Mouse (Mus musculus): ENCODE data around the gene Mrap2. TPM values are rescaled to one million over a fixed set of nuclear protein-coding genes. Genes with fewer than 3 reads are reported as not detected.
A peak's percentile ranks its signal among the peaks of the same experiment; 100 is the strongest.
"Not testable (repeated sequence)": the region's sequence is repeated elsewhere in the genome, so short reads cannot be mapped to it uniquely, and the experiment has no call there.

Mrap2 gene
- not detected in 2 replicates for total RNA-seq (2017)

GRCm38 (mm10) chr9:87144106-87144505 lies at the start of gene Mrap2:
Gene Mrap2, plus strand, starts transcription at chr9:87144306.
- ATAC-seq (replicated peaks in 1 of 2; ENCODE audit: insufficient read depth in 1 of 2, low FRiP score in 2 of 2, low TSS enrichment in 1 of 2, low read depth in 1 of 2, poor library complexity in 2 of 2, severe bottlenecking in 2 of 2), result peak; percentile 81 to 84

DNA sequence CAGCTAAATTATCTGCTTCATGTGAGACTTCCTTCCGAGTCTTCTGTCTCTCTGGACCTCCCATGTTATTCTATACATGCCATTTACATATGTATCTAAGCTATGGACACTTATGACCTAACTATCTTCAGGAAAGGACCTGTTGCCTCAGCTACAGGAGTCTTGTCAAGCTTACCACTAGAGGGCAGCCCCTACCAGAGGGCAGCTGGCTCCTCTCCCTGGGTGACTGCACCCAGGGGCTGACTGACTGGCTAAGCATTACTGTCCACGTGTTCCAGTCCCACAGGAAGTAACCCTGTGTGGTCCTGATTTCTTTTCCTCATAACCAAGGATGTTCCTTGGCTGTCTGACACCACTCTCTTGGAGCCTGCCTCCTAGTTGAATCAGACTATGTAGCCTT lies 46.1 kb upstream of the Mrap2 start:
- peak; percentile 53 to 74; a peak in 3 of 4 replicates for ATAC-seq (replicated peaks in 1 of 2; ENCODE audit: insufficient read depth in 1 of 2, low FRiP score in 2 of 2, low TSS enrichment in 1 of 2, low read depth in 1 of 2, poor library complexity in 2 of 2, severe bottlenecking in 2 of 2)

DNA sequence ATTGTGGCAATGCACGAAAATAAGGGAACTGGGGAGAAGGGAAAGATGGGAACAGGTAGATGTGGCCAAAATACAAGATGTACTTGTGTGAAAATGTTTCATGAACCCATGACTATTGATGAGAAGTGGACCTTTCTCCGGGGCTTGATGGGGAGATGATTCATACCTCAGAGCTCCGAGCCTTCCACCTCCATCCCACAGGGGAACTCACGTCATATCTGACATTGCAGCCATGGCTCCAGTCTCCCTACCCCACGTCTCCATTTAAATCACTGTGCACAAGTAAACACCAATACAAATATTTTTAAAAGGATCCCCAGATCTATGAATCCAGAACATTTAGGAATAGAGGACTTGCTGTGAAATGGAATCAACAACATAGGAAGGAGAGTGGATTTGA lies 29.1 kb upstream of the Mrap2 start:
- no peak for ATAC-seq (replicated peaks in 1 of 2; ENCODE audit: insufficient read depth in 1 of 2, low FRiP score in 2 of 2, low TSS enrichment in 1 of 2, low read depth in 1 of 2, poor library complexity in 2 of 2, severe bottlenecking in 2 of 2)

DNA sequence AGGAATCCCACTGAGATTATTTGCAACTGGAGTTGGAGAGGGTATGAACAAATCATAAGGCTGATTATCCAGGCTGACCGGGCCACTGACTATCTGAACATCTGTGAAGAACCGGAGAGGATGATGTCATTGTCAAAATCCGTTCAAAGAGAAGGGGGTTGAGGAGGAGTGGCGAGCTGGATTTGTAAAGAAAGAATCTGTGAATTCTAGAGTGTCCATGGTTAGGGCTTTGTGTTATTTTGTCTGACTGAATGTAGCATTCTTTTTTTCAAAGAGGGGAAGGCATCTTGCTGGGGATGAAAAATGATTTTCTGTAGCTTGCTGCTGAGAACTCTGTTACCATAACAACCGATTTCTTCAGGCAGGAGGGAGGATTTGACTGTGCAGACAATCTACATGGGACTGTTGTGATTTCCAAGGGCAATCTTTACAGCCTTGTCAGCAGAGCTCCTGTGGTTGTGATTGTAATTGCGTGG lies 28.6 kb upstream of the Mrap2 start:
- ATAC-seq (replicated peaks in 1 of 2; ENCODE audit: insufficient read depth in 1 of 2, low FRiP score in 2 of 2, low TSS enrichment in 1 of 2, low read depth in 1 of 2, poor library complexity in 2 of 2, severe bottlenecking in 2 of 2), result no peak

DNA sequence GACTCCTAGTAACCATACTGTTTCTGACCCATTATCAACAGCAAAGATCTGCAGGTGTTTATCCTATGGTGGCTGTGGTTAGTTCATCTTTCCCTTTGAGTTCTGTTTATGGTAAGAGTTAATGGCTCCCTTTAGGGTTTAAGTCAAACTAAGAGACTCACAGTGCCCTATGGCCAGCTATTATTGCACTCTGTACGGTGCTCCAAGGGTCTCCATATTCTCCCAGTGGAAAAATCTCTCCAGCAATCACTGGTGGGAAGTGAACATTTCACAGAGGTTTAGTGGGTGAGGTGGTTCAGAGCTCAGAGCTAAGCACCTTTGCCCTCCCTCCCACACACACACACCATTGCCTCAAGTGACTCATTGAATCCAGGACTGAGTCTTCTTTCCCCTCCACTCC lies 28.1 kb upstream of the Mrap2 start:
- no peak for ATAC-seq (replicated peaks in 1 of 2; ENCODE audit: insufficient read depth in 1 of 2, low FRiP score in 2 of 2, low TSS enrichment in 1 of 2, low read depth in 1 of 2, poor library complexity in 2 of 2, severe bottlenecking in 2 of 2)

DNA sequence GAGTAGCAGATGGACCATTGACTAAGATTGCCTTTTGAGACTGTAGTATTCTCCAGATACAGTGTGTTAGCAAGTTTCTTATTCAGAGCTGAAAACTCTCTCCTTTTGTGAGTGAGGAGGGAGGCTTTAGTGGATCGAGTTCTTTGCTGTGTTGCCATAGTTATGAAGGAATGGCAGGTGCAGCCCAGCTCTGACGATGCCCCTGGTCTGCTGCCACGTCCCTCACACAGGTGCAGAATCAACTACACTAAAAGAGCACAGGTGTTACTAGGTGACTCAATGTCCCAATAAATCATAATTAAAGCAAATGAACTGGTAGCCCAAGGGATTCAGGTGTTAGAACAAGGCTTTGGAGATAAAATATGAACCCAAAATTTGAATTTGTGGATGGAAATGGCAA lies 25.1 kb upstream of the Mrap2 start:
- no peak for ATAC-seq (replicated peaks in 1 of 2; ENCODE audit: insufficient read depth in 1 of 2, low FRiP score in 2 of 2, low TSS enrichment in 1 of 2, low read depth in 1 of 2, poor library complexity in 2 of 2, severe bottlenecking in 2 of 2)

- no peak for ATAC-seq (replicated peaks in 1 of 2; ENCODE audit: insufficient read depth in 1 of 2, low FRiP score in 2 of 2, low TSS enrichment in 1 of 2, low read depth in 1 of 2, poor library complexity in 2 of 2, severe bottlenecking in 2 of 2)
Observed at GRCm38 (mm10) chr9:87121956-87122493, 22.1 kb upstream of the Mrap2 start.

DNA sequence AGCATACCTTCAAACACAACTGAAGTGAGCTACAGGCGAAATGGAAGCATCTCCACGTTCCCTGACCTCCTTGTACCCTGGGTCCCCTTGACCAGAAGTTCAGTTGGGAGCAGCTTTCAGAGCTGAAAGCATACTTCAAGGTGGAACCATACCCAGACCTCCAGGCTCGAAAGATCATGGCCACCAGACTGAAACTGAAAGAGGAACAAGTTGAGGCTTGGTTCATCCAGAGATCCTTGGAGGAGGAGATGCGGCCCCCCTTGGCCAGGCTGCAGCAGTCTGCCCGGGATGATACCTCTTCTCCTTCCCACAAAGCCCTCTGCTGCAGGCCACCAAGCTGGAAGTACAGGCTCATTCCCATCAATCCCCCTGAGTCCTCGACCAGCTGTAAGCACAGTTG lies 17.1 kb upstream of the Mrap2 start:
- ATAC-seq (replicated peaks in 1 of 2; ENCODE audit: insufficient read depth in 1 of 2, low FRiP score in 2 of 2, low TSS enrichment in 1 of 2, low read depth in 1 of 2, poor library complexity in 2 of 2, severe bottlenecking in 2 of 2), result not testable (repeated sequence)

- no peak for ATAC-seq (replicated peaks in 1 of 2; ENCODE audit: insufficient read depth in 1 of 2, low FRiP score in 2 of 2, low TSS enrichment in 1 of 2, low read depth in 1 of 2, poor library complexity in 2 of 2, severe bottlenecking in 2 of 2)
Observed at GRCm38 (mm10) chr9:87135765-87136558, 8.1 kb upstream of the Mrap2 start.

DNA sequence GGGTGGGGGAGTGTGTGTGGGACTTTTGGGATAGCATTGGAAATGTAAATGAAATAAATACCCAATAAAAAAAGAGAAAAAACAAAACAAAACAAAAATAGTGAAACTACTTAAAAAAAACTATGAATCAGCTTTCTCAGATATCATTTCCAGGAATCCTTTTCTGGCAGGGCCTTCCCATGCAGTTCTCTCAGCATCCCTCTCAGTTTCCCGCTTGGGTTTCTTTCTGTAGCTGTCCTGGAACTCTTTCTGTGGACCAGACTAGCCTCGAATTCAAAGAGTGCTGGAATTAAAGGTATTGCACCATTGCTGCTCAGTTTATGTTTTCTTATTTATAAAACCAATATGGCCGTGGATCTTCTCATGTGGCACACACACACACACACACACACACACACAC lies 1.0 kb upstream of the Mrap2 start:
- no peak for ATAC-seq (replicated peaks in 1 of 2; ENCODE audit: insufficient read depth in 1 of 2, low FRiP score in 2 of 2, low TSS enrichment in 1 of 2, low read depth in 1 of 2, poor library complexity in 2 of 2, severe bottlenecking in 2 of 2)

GRCm38 (mm10) chr9:87144532-87144931 lies 426 bp downstream of the Mrap2 start:
- peak; percentile 25 to 51; a peak in 2 of 4 replicates for ATAC-seq (replicated peaks in 1 of 2; ENCODE audit: insufficient read depth in 1 of 2, low FRiP score in 2 of 2, low TSS enrichment in 1 of 2, low read depth in 1 of 2, poor library complexity in 2 of 2, severe bottlenecking in 2 of 2)

DNA sequence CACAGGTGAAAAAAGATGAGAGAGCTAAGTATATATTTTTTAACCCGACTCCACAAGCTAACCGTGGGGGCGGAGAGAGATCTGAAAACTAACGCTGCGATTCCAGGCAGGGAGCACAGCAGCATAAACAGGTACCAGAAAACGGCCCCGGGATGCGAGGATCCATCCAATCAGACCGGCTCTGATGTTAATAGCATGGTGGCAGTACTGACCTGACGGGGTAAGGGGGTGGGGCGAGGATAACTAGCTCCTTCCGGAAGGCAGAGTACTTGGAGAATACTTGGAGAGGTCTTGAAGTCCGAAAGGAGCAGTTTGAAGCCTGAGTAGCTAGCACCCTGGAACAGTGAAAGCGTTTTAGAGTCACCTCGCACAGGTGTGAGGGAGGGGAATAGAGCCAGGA lies 1.1 kb downstream of the Mrap2 start:
- no peak for ATAC-seq (replicated peaks in 1 of 2; ENCODE audit: insufficient read depth in 1 of 2, low FRiP score in 2 of 2, low TSS enrichment in 1 of 2, low read depth in 1 of 2, poor library complexity in 2 of 2, severe bottlenecking in 2 of 2)

DNA sequence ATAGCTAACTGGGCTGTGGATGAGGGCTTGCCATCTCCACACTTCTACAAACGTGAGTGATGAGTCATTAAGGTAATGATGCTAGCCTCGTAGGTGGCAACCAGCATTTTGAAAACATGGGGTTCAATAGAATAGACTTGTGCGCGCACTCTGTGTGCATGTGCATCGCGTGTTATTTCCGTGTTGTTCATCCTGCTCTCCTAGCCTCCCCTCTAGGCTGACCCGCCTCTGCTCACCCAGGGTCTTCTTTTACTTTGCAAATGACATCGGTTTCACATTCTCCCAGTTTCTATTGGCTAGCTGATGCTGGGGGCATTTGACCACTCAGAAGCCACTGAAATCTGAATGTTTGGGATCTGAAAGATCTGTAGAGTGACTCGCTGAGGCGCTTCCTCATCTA lies 1.6 kb downstream of the Mrap2 start:
- ATAC-seq (replicated peaks in 1 of 2; ENCODE audit: insufficient read depth in 1 of 2, low FRiP score in 2 of 2, low TSS enrichment in 1 of 2, low read depth in 1 of 2, poor library complexity in 2 of 2, severe bottlenecking in 2 of 2), result no peak

GRCm38 (mm10) chr9:87146400-87146799 lies 2.3 kb downstream of the Mrap2 start:
- ATAC-seq (replicated peaks in 1 of 2; ENCODE audit: insufficient read depth in 1 of 2, low FRiP score in 2 of 2, low TSS enrichment in 1 of 2, low read depth in 1 of 2, poor library complexity in 2 of 2, severe bottlenecking in 2 of 2), result no peak

- ATAC-seq (replicated peaks in 1 of 2; ENCODE audit: insufficient read depth in 1 of 2, low FRiP score in 2 of 2, low TSS enrichment in 1 of 2, low read depth in 1 of 2, poor library complexity in 2 of 2, severe bottlenecking in 2 of 2), result no peak
Observed at GRCm38 (mm10) chr9:87147927-87148326, 3.8 kb downstream of the Mrap2 start.

DNA sequence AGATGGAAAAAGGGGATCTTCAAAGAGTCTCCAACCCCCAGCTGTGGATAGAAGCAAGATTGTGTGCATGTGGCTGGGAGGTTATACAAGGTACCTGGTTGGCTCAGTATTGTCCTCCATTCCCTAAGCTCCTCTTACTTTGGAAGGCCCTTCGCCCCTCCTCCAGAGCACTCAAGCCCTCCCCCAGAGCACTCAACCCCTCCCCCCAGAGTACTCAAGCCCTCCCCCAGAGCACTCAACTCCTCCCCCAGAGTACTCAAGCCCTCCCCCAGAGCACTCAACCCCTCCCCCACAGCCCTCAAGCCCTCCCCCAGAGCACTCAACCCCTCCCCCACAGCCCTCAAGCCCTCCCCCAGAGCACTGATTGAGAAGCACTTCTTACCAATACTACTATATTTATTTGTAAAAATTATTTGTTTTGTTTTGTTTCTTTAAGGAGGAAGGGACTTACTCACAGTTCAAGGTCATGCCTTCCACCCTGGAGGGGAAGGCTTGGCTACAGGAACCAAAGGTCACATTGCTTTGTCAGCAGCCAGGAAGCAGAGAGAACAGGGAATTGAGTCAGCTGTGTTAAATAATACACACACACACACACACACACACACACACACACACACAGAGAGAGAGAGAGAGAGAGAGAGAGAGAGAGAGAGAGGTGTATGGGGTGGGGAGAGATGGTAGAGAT lies 8.7 kb downstream of the Mrap2 start:
- ATAC-seq (replicated peaks in 1 of 2; ENCODE audit: insufficient read depth in 1 of 2, low FRiP score in 2 of 2, low TSS enrichment in 1 of 2, low read depth in 1 of 2, poor library complexity in 2 of 2, severe bottlenecking in 2 of 2), result no peak

DNA sequence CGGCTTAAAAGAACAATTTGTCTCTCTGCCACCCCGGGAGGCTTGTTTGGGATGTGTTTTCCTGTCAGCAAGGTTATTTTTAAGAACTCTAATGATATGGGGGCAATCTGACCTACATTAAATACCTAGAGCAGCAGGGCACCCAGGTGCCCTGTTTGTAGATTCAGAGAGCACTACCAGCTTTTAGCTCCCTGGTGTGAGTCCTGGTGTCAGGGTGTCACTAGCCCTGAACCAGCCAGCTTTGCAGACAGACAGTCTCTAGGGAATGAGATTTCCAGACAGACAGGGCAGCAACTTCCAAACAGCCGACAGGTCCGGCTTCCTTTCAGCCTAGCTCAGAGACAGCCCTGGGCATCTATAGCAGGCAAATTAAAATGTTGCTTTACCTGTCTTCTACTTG lies 18.5 kb downstream of the Mrap2 start:
- ATAC-seq (replicated peaks in 1 of 2; ENCODE audit: insufficient read depth in 1 of 2, low FRiP score in 2 of 2, low TSS enrichment in 1 of 2, low read depth in 1 of 2, poor library complexity in 2 of 2, severe bottlenecking in 2 of 2), result no peak

DNA sequence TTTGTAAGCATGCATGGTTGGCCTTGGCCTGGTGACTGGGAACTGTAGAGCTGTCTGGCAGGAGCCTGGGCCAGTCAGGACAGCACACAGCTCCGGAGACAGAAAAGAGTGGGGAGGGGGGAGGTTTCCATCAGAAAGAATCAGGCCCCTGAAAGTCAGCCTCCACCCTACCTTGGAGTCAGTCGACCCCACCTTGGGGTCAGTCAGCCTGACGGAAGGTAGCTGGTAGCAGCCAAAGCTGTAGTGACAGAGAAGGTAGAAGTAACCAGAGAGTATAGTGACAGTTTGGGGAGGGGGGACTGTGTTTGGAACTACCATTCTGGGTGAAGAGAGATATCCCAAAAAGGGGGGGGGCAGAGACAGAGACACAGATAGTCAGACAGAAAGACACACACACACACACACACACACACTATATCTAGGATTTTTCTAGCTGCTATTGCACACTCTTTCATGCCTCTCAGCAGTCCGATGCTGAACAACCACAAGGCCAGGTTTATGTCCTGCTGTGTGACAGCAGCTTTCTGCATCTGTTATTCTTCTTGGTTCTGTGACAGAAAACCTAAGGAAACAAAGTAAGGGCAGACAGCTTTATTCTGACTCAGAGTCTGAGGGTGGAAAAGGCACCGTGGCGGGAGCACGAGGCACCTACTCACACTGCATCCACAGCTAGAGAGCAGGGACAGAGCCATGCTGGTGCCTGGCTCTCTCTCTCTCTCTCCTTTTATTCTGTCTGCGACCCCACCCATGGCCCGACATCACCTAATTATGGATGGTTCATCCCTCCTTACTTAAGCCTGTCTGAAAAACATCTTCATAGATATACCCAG lies 23.1 kb downstream of the Mrap2 start:
- no peak for ATAC-seq (replicated peaks in 1 of 2; ENCODE audit: insufficient read depth in 1 of 2, low FRiP score in 2 of 2, low TSS enrichment in 1 of 2, low read depth in 1 of 2, poor library complexity in 2 of 2, severe bottlenecking in 2 of 2)

Measured in hematopoietic stem cell, adult 5-6 weeks (primary cell).